Mouse (Mus musculus) kidney, postnatal 0 days (tissue): Measurements from ENCODE around the gene F11r. TPM values are rescaled to one million over a fixed set of nuclear protein-coding genes. Genes with fewer than 3 reads are reported as not detected.
A peak's percentile ranks its signal among the peaks of the same experiment; 100 is the strongest.

Experiments
- ATAC-seq: fragments of 200-750 bp; cut with Nextera tagmentation; replicated peaks from 2 replicates; pipeline ENCODE4 v1.8.0; 2017; ENCODE audit warnings: low read depth, moderate number of reproducible peaks, moderate TSS enrichment, moderate library complexity; ENCODE audit not compliant: low FRiP score
- DNase-seq: peaks from one replicate; pipeline ENCODE4 v3.0.0-alpha.2; 2016; ENCODE audit warnings: low spot score
- H3K27ac ChIP-seq: fragments of 300-500 bp; sonication (generic); 2 replicates; pipeline ENCODE4 v1.5.1; 2014; ENCODE audit warnings: mild to moderate bottlenecking
- H3K27me3 ChIP-seq: fragments of 300-500 bp; sonication (generic); 2 replicates; pipeline ENCODE4 v1.6.1; 2014; ENCODE audit warnings: low read length, mixed read lengths; ENCODE audit not compliant: insufficient read depth
- H3K36me3 ChIP-seq: fragments of 300-500 bp; sonication (generic); 2 replicates; pipeline ENCODE4 v1.6.1; 2014; ENCODE audit warnings: low read length, mixed read lengths; ENCODE audit not compliant: insufficient read depth
- H3K4me1 ChIP-seq: fragments of 300-500 bp; sonication (generic); replicated peaks from 2 replicates; pipeline ENCODE4 v1.6.1; 2014; ENCODE audit warnings: antibody characterized with exemption, low read length, mixed read lengths; ENCODE audit not compliant: insufficient read depth
- H3K4me2 ChIP-seq: fragments of 300-500 bp; sonication (generic); 2 replicates; pipeline ENCODE4 v1.6.1; 2014; ENCODE audit warnings: mild to moderate bottlenecking, low read length, moderate library complexity, mixed read lengths
- H3K4me3 ChIP-seq: fragments of 300-500 bp; sonication (generic); replicated peaks from 2 replicates; pipeline ENCODE4 v1.5.1; 2014; ENCODE audit warnings: low read depth, low read length
- H3K9ac ChIP-seq: fragments of 300-500 bp; sonication (generic); 2 replicates; pipeline ENCODE4 v1.6.1; 2014; ENCODE audit warnings: low read depth, low read length
- H3K9me3 ChIP-seq: fragments of 300-500 bp; sonication (generic); replicated peaks from 2 replicates; pipeline ENCODE4 v1.6.1; 2016; ENCODE audit warnings: low read length, inconsistent platforms, mixed read lengths
- CTCF ChIP-seq: IDR thresholded peaks from 2 replicates; pipeline ENCODE4 v1.5.1; 2016; ENCODE audit warnings: antibody characterized with exemption, low read depth, mild to moderate bottlenecking, moderate library complexity
- WGBS: fragments of 180-500 bp; shearing (Covaris S2); extraction: QIAGEN DNeasy Blood & Tissue Kit; methylation state at CpG from one replicate; pipeline ENCODE4 v1.1.7; 2014; 5-methylcytosine and 5-hydroxymethylcytosine counted together
- polyA plus RNA-seq: library from polyadenylated mRNA; unstranded; fragments of >200 nt; fragmentation: Nextera tagmentation; extraction: Ambion mirVana; gene quantifications from 2 replicates; pipeline ENCODE4 v1.2.1, GENCODE M21; 2015

The F11r gene
- polyA plus RNA-seq, 1 experiment from 2014 or later = 93.0 TPM

- H3K9me3 ChIP-seq = no peaks in the 10 kb centered on the region
- H3K27ac ChIP-seq = peak overlapping the region; percentile 97
- peak; percentile 74 for TF ChIP-seq CTCF
- 5% methylated on average over 5 of the region's 5 CpGs for WGBS
- H3K9ac ChIP-seq = peak overlapping the region; percentile 37; the same call in 1 of the 2 replicates
- H3K4me1 ChIP-seq = no peaks in the 10 kb centered on the region
- H3K27me3 ChIP-seq = no peaks in the 10 kb centered on the region
- no peak for ATAC-seq
- no peaks in the 10 kb centered on the region for H3K36me3 ChIP-seq
- peak; percentile 78 for DNase-seq
- H3K4me2 ChIP-seq = peak overlapping the region; percentile 74
- H3K4me3 ChIP-seq = no peak overlapping the region
These were observed 64.3 kb downstream of the F11r start for GRCm38 (mm10) chr1:171501636-171502080.

DNA sequence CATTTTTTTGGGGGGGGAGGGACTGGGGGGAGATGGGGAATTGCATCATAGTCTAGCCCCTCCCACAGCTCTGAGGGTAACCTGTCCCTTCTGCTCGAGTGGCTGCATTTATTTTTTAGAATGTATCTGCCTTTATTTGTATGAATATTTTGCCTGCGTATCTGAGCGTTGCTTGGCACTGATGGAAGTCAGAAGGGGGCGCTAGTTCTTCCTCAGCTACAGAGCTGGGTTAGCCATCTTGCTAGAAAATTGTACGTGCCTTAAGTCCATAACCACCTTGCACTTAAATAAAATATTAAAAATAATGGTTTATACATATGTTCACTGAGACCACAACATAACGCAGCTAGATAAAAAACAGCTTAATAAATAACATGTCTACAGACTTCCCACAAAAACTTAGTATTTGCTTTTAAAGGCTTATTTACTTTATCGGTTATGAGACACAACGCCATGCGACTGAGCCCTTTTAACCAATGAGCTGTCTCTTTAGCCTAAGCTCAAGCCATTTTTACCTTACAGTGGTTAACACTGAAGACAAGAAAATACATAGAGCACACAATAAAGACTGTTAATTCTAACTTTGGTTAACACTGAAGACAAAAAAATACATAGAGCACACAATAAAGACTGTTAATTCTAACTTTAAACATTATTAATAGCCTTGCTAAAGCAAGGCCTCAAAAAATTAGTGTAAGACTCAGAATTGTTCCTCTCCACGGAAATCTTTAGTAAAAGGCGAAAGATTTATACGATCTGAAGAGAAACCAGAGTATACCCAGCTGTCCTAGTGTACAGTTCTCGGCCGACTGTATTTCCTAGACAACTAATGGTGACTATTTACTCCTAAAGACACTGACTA is 65.3 kb downstream of the F11r start:
- Histone ChIP-seq H3K27me3 (no peaks in the 10 kb centered on the region), H3K9me3 (no peaks in the 10 kb centered on the region), H3K4me1 (no peaks in the 10 kb centered on the region), H3K4me3 (peak overlapping the region; percentile 56; the same call in 1 of the 2 replicates), H3K27ac (peak overlapping the region; percentile 97), H3K4me2 (peak overlapping the region; percentile 74), H3K9ac (no peak overlapping the region), H3K36me3 (no peaks in the 10 kb centered on the region)
- DNase-seq (peak; percentile 91), ATAC-seq (peak; percentile 84)
- 2% methylated on average over 14 of the region's 14 CpGs for WGBS
- TF ChIP-seq CTCF = peak; percentile 69

- no peaks in the 10 kb centered on the region for H3K4me1 ChIP-seq
- under 1% methylated on average over 19 of the region's 19 CpGs for WGBS
- ATAC-seq = peak; percentile 87
- H3K4me2 ChIP-seq = peak within 1 kb of the TSS; percentile 74
- DNase-seq = peak; percentile 98
- peak; percentile 94 for TF ChIP-seq CTCF
- H3K9me3 ChIP-seq = no peaks in the 10 kb centered on the region
- H3K4me3 ChIP-seq = peak within 1 kb of the TSS; percentile 56
- H3K27me3 ChIP-seq = no peaks in the 10 kb centered on the region
- H3K9ac ChIP-seq = peak within 1 kb of the TSS; percentile 77
- no peaks in the 10 kb centered on the region for H3K36me3 ChIP-seq
- H3K27ac ChIP-seq = peak within 1 kb of the TSS; percentile 97
These were observed 65.9 kb downstream of the F11r start, which contains the start of gene Alyref2 for GRCm38 (mm10) chr1:171503250-171503591. Gene Alyref2 (plus strand): TSS chr1:171503478.

DNA sequence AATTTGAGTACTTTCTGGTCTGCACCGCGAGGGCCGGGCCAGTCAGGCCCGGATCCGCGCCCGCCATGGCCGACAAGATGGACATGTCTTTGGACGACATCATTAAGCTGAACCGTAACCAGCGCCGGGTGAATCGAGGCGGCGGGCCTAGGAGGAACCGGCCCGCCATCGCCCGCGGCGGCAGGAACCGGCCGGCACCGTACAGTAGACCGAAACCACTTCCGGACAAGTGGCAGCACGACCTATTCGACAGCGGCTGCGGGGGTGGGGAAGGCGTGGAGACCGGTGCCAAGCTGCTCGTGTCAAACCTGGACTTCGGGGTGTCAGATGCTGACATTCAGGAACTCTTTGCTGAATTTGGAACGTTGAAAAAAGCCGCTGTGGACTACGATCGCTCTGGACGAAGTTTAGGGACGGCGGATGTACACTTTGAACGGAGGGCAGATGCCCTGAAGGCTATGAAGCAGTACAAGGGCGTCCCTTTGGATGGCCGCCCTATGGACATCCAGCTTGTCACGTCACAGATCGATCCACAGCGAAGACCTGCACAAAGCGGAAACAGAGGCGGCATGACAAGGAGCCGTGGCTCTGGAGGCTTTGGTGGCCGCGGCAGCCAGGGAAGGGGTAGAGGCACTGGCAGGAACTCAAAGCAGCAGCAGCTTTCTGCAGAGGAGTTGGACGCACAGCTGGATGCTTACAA is 66.4 kb downstream of the F11r start:
- peak; percentile 27 for ATAC-seq
- DNase-seq = peak; percentile 66
- peak overlapping the region; percentile 97 for H3K27ac ChIP-seq
- H3K4me3 ChIP-seq = peak overlapping the region; percentile 56
- H3K36me3 ChIP-seq = no peaks in the 10 kb centered on the region
- H3K4me1 ChIP-seq = no peaks in the 10 kb centered on the region
- H3K4me2 ChIP-seq = peak overlapping the region; percentile 74
- H3K27me3 ChIP-seq = no peaks in the 10 kb centered on the region
- no peak for TF ChIP-seq CTCF
- under 1% methylated on average over 53 of the region's 53 CpGs for WGBS
- H3K9ac ChIP-seq = peak overlapping the region; percentile 77
- no peaks in the 10 kb centered on the region for H3K9me3 ChIP-seq

DNA sequence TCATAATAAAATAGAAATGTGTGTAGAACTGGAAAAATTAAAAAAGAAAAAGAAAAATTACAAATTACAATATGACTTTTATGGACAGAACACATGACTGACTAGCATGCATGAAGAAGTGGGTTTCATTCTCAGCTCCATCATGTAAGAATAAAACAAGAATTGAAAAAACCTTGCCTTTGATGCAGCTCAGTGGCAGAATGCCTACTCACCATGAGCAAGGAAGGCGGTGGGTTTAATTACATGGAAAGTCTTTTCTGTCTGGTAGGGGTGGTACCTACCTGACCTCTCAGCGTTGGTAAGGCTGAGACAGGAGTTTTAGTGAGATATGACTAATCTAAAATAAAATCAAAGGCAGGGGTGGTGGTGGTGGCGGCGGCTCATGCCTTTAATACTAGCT is 67.3 kb downstream of the F11r start:
- no peak for TF ChIP-seq CTCF
- peak overlapping the region; percentile 56; the same call in 1 of the 2 replicates for H3K4me3 ChIP-seq
- H3K27ac ChIP-seq = no peak overlapping the region
- peak overlapping the region; percentile 74 for H3K4me2 ChIP-seq
- no peaks in the 10 kb centered on the region for H3K4me1 ChIP-seq
- ATAC-seq (no peak), DNase-seq (no peak)
- 70% methylated on average over 4 of the region's 4 CpGs for WGBS
- H3K9ac ChIP-seq = no peak overlapping the region
- no peaks in the 10 kb centered on the region for H3K9me3 ChIP-seq
- H3K27me3 ChIP-seq = no peaks in the 10 kb centered on the region
- H3K36me3 ChIP-seq = no peaks in the 10 kb centered on the region

DNA sequence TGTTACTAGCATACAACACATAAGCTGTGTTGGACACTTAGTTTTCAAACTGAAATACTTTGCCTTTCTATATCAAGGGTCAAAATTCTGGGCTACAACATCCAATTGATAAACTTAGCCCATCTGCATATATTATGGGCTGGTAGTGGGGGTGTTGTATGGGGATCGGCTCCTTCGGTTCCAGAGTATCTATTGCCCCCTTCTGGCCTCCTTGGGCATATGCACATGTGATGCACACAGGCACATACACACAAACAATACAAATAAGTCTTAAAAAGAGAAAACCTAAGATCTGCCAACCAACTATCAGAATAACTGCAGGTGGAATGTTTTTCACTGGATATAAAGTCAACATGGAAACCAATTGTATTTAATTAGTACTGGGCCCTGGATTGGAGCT is 75.9 kb downstream of the F11r start:
- no peaks in the 10 kb centered on the region for H3K27me3 ChIP-seq
- TF ChIP-seq CTCF = 0 out of 2 replicates have a peak, but pooled peaks have one; percentile 29
- no peak overlapping the region for H3K4me2 ChIP-seq
- no peaks in the 10 kb centered on the region for H3K9me3 ChIP-seq
- no peaks in the 10 kb centered on the region for H3K4me1 ChIP-seq
- 89% methylated on average over 2 of the region's 2 CpGs for WGBS
- ATAC-seq (no peak), DNase-seq (no peak)
- no peaks in the 10 kb centered on the region for H3K36me3 ChIP-seq
- no peak overlapping the region for H3K9ac ChIP-seq
- H3K27ac ChIP-seq = no peak overlapping the region
- H3K4me3 ChIP-seq = no peak overlapping the region
